Mouse (Mus musculus): ENCODE measurements around the gene Anks1b. TPM values are rescaled to one million over a fixed set of nuclear protein-coding genes. Genes with fewer than 3 reads are reported as not detected.

Gene Anks1b
- polyA plus RNA-seq, 1 experiment from 2014 or later, result 0.84 TPM

DNA sequence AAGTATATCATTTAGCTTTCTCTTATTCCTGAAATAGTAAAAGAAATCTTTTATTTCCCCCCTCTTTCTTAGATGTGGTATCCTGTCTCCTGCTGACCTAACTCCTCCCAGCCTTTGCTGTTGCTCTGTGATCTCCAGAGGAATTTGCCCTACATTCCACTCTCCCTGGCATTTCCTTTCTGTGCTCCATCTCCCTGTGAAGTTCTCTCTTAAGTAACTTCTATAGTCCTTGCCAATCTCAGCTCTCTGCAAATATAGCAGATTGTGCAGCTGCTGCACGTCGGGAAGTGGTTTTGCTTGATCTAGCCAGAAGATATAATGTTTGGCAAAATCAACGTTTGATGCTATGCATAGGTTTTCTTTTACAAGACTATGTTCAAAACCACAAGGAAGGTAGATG, 673.3 kb downstream of the Anks1b start:
- no peak overlapping the region for H3K27ac ChIP-seq (ENCODE audit: low read depth, low read length)
- H3K36me3 ChIP-seq (ENCODE audit: control insufficient read depth, insufficient read depth, low read length), result no peaks in the 10 kb centered on the region
- no peaks in the 10 kb centered on the region for H3K9me3 ChIP-seq (replicated peaks; ENCODE audit: control insufficient read depth, low read length)
- no peaks in the 10 kb centered on the region for H3K4me1 ChIP-seq (ENCODE audit: control insufficient read depth, insufficient read depth, low read length)
- WGBS (ENCODE audit: insufficient replicate concordance), result 51% methylated on average over 3 of the region's 3 CpGs
- no peak overlapping the region for H3K4me2 ChIP-seq
- no peaks in the 10 kb centered on the region for H3K27me3 ChIP-seq (ENCODE audit: control insufficient read depth, insufficient read depth, low read length)
- no peak overlapping the region for H3K9ac ChIP-seq (ENCODE audit: low read depth, low read length)
- no peak overlapping the region for H3K4me3 ChIP-seq (ENCODE audit: low read depth, low read length)
- ATAC-seq (replicated peaks; ENCODE audit: insufficient number of reproducible peaks, low FRiP score, low TSS enrichment), result no peak

DNA sequence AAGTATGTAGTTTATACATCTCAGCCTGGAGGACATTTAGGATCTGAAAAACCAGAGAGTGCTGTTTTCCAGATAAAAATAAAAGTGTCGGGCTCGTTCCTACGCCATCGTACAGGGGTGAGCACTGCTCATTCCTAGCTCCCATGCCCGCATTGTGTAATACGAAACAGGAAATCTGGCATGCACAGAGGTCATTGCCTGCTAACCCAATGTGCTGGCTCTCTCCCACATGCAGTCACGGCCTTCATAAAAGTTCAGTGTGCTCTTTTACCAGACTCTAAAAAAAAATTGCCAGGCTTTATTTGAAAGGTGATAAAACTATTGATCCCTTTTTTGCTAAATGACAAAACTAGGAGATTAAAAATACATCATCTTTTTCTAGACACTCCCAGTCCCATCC, 689.6 kb downstream of the Anks1b start:
- ATAC-seq (replicated peaks; ENCODE audit: insufficient number of reproducible peaks, low FRiP score, low TSS enrichment), result no peak
- no peak overlapping the region for H3K4me2 ChIP-seq
- no peaks in the 10 kb centered on the region for H3K4me1 ChIP-seq (ENCODE audit: control insufficient read depth, insufficient read depth, low read length)
- no peaks in the 10 kb centered on the region for H3K9me3 ChIP-seq (replicated peaks; ENCODE audit: control insufficient read depth, low read length)
- H3K27ac ChIP-seq (ENCODE audit: low read depth, low read length), result no peak overlapping the region
- no peaks in the 10 kb centered on the region for H3K36me3 ChIP-seq (ENCODE audit: control insufficient read depth, insufficient read depth, low read length)
- WGBS (ENCODE audit: insufficient replicate concordance), result 84% methylated on average over 7 of the region's 7 CpGs
- no peaks in the 10 kb centered on the region for H3K27me3 ChIP-seq (ENCODE audit: control insufficient read depth, insufficient read depth, low read length)
- no peak overlapping the region for H3K9ac ChIP-seq (ENCODE audit: low read depth, low read length)
- H3K4me3 ChIP-seq (ENCODE audit: low read depth, low read length), result no peak overlapping the region

DNA sequence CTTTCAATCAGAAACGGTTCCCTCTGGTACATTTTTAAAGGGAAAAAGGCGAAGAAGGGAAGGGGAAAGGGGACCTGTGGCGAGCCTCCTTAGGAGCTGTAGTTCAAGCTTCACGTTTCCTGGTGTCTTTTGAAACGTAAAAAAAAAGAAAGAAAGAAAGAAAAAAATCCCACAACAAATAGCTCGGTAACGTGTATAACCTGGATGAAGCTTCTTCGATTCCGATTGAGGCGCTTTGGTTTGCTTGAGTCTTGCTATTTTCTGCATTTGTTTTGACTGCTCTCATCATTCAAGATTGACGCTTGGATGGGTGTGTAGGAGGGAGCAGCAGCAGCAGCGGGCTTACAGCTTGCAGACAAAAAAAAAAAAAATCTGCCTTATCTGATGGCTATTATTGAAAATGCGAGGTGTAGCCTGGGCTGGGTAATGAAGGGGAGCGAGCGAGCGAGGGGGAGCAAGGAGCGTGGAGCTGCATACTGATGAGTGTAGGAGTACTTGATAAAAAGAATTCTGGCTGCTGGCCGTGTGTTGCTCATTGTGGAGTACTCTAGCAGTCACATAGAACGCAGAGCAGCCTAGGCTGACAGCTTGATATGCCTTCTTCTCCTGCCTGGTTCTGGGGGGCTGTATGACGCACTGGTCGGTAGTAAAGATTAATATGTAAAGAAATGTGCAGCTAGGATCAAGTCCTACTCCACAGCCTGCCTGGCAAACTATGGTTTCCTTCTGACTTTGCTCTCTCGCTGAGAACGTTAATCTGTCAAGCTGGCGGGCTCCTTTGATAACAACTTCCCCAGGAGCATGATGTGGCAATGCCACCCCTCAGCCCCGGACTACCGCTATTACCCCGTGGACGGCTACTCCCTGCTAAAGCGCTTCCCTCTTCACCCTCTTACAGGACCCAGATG, 703.1 kb downstream of the Anks1b start:
- H3K4me2 ChIP-seq, result peak overlapping the region; percentile 67
- H3K4me1 ChIP-seq (ENCODE audit: control insufficient read depth, insufficient read depth, low read length), result no peaks in the 10 kb centered on the region
- ATAC-seq (replicated peaks; ENCODE audit: insufficient number of reproducible peaks, low FRiP score, low TSS enrichment), result peak; percentile 68; the same call in 1 of the 2 replicates
- H3K27me3 ChIP-seq (ENCODE audit: control insufficient read depth, insufficient read depth, low read length), result no peaks in the 10 kb centered on the region
- H3K36me3 ChIP-seq (ENCODE audit: control insufficient read depth, insufficient read depth, low read length), result no peaks in the 10 kb centered on the region
- no peaks in the 10 kb centered on the region for H3K9me3 ChIP-seq (replicated peaks; ENCODE audit: control insufficient read depth, low read length)
- no peak overlapping the region for H3K27ac ChIP-seq (ENCODE audit: low read depth, low read length)
- no peak overlapping the region for H3K9ac ChIP-seq (ENCODE audit: low read depth, low read length)
- peak overlapping the region; percentile 20 for H3K4me3 ChIP-seq (ENCODE audit: low read depth, low read length)
- 28% methylated on average over 29 of the region's 29 CpGs for WGBS (ENCODE audit: insufficient replicate concordance)

DNA sequence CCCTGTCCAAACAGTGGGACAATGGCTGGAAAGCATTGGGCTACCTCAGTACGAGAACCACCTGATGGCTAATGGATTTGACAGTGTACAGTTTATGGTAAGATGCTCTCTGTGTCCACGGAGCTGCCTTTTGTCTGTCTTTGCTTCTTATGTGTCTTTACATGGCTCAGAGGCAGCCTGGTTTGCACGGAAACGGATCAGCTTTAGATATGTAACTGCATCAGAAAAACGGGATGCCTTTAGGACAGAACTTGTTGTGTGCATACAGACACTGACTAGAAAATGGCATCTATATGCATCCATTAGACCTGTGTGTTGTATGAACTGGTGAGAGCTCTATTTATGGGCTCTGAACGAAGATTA, 703.8 kb downstream of the Anks1b start:
- Histone ChIP-seq H3K9ac (ENCODE audit: low read depth, low read length) (no peak overlapping the region), H3K27ac (ENCODE audit: low read depth, low read length) (no peak overlapping the region), H3K9me3 (replicated peaks; ENCODE audit: control insufficient read depth, low read length) (no peaks in the 10 kb centered on the region), H3K4me2 (peak overlapping the region; percentile 67), H3K27me3 (ENCODE audit: control insufficient read depth, insufficient read depth, low read length) (no peaks in the 10 kb centered on the region), H3K4me3 (ENCODE audit: low read depth, low read length) (peak overlapping the region; percentile 20; the same call in 1 of the 2 replicates), H3K4me1 (ENCODE audit: control insufficient read depth, insufficient read depth, low read length) (no peaks in the 10 kb centered on the region), H3K36me3 (ENCODE audit: control insufficient read depth, insufficient read depth, low read length) (no peaks in the 10 kb centered on the region)
- no peak for ATAC-seq (replicated peaks; ENCODE audit: insufficient number of reproducible peaks, low FRiP score, low TSS enrichment)
- WGBS (ENCODE audit: insufficient replicate concordance), result 64% methylated on average over 6 of the region's 6 CpGs

DNA sequence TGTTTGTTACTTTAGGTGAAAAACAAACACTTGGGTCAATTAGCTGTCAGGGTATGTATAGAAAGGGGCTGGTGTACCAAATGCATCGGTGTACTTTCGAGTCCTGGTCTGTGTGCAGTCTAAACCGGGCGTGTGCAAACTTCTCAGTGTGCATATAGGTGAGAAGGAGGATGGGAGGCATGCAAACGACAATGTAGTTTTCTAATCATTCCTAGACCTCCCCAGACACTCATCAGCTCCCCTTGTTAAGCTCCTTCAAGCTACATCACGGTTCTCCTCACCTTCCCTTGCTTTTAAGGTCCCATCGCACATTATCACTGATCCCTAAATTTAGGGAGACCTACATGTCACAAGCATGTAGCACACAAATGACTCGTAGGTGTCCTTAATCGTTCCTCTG, 704.5 kb downstream of the Anks1b start:
- WGBS (ENCODE audit: insufficient replicate concordance), result 67% methylated on average over 9 of the region's 9 CpGs
- Histone ChIP-seq H3K9me3 (replicated peaks; ENCODE audit: control insufficient read depth, low read length) (no peaks in the 10 kb centered on the region), H3K27me3 (ENCODE audit: control insufficient read depth, insufficient read depth, low read length) (no peaks in the 10 kb centered on the region), H3K4me1 (ENCODE audit: control insufficient read depth, insufficient read depth, low read length) (no peaks in the 10 kb centered on the region), H3K36me3 (ENCODE audit: control insufficient read depth, insufficient read depth, low read length) (no peaks in the 10 kb centered on the region), H3K4me3 (ENCODE audit: low read depth, low read length) (no peak overlapping the region), H3K9ac (ENCODE audit: low read depth, low read length) (no peak overlapping the region), H3K27ac (ENCODE audit: low read depth, low read length) (no peak overlapping the region), H3K4me2 (no peak overlapping the region)
- ATAC-seq (replicated peaks; ENCODE audit: insufficient number of reproducible peaks, low FRiP score, low TSS enrichment), result no peak

DNA sequence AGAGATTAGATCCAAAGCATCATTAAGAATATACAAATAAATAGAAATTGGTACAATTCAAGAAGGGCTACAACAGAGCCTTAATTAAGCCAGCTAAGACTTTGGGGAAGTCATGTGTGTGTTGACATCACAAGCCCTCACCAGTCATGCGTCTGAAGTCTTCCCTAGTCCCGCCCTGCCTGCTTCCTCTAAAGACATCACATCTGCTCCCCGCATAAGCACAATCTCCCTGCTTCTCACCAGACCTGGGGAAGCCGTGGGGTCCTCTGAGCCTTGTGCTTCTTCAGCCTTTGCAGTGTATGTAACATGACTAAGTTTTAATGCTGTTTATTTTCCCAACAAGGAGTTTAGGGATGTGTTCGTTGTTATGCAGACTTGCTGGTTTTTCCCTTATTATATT, 706.7 kb downstream of the Anks1b start:
- Histone ChIP-seq H3K4me2 (no peak overlapping the region), H3K4me1 (ENCODE audit: control insufficient read depth, insufficient read depth, low read length) (no peaks in the 10 kb centered on the region), H3K9ac (ENCODE audit: low read depth, low read length) (no peak overlapping the region), H3K36me3 (ENCODE audit: control insufficient read depth, insufficient read depth, low read length) (no peaks in the 10 kb centered on the region), H3K27me3 (ENCODE audit: control insufficient read depth, insufficient read depth, low read length) (no peaks in the 10 kb centered on the region), H3K27ac (ENCODE audit: low read depth, low read length) (no peak overlapping the region), H3K9me3 (replicated peaks; ENCODE audit: control insufficient read depth, low read length) (no peaks in the 10 kb centered on the region), H3K4me3 (ENCODE audit: low read depth, low read length) (no peak overlapping the region)
- WGBS (ENCODE audit: insufficient replicate concordance), result 79% methylated on average over 5 of the region's 5 CpGs
- no peak for ATAC-seq (replicated peaks; ENCODE audit: insufficient number of reproducible peaks, low FRiP score, low TSS enrichment)

DNA sequence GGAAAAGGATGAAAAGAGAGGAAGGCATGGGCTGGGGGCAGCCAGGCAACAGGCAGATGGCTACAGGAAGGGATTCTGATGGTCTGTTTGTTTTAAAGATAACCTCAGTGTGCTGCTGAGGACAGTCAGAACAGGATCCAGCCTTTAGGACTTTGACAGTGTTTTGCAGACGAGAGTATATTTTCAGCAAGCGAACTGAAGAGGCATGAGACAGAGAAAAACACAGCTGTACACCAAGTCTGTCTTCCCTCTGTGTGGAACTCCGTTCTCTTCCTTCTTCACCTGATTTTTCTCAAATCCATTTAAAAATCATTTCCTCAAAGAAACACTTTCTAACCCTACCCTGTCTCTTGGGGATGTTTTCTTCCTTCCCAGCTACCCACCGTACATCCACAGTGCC, 710.7 kb downstream of the Anks1b start:
- Histone ChIP-seq H3K9ac (ENCODE audit: low read depth, low read length) (no peak overlapping the region), H3K4me1 (ENCODE audit: control insufficient read depth, insufficient read depth, low read length) (no peaks in the 10 kb centered on the region), H3K36me3 (ENCODE audit: control insufficient read depth, insufficient read depth, low read length) (no peaks in the 10 kb centered on the region), H3K27ac (ENCODE audit: low read depth, low read length) (no peak overlapping the region), H3K27me3 (ENCODE audit: control insufficient read depth, insufficient read depth, low read length) (no peaks in the 10 kb centered on the region), H3K4me2 (no peak overlapping the region), H3K9me3 (replicated peaks; ENCODE audit: control insufficient read depth, low read length) (no peaks in the 10 kb centered on the region), H3K4me3 (ENCODE audit: low read depth, low read length) (no peak overlapping the region)
- WGBS (ENCODE audit: insufficient replicate concordance), result 45% methylated on average over 4 of the region's 4 CpGs
- no peak for ATAC-seq (replicated peaks; ENCODE audit: insufficient number of reproducible peaks, low FRiP score, low TSS enrichment)

DNA sequence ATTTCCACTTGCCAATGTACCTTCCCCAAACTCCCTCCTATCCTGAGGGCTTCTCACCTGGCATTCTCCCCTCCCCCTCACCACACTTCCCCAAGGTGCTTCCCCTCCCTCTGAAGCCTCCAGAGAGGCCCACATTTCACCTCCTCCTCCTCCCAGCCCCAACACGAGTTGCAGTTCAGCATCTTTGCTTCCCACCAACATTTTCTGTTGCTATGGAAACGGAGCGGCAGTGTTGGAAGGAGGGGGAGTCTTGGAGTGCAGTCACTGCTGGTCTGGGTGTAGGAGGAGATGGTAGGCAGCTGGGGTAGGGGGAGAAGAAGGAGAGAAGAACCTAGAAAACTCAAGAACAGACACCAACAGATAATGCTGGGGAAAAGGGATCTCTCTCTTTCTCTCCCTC, 722.8 kb downstream of the Anks1b start:
- Histone ChIP-seq H3K4me3 (ENCODE audit: low read depth, low read length) (no peak overlapping the region), H3K36me3 (ENCODE audit: control insufficient read depth, insufficient read depth, low read length) (no peaks in the 10 kb centered on the region), H3K27ac (ENCODE audit: low read depth, low read length) (no peak overlapping the region), H3K9ac (ENCODE audit: low read depth, low read length) (no peak overlapping the region), H3K4me1 (ENCODE audit: control insufficient read depth, insufficient read depth, low read length) (no peaks in the 10 kb centered on the region), H3K4me2 (no peak overlapping the region), H3K9me3 (replicated peaks; ENCODE audit: control insufficient read depth, low read length) (no peaks in the 10 kb centered on the region), H3K27me3 (ENCODE audit: control insufficient read depth, insufficient read depth, low read length) (no peaks in the 10 kb centered on the region)
- 25% methylated on average over 3 of the region's 3 CpGs for WGBS (ENCODE audit: insufficient replicate concordance)
- no peak for ATAC-seq (replicated peaks; ENCODE audit: insufficient number of reproducible peaks, low FRiP score, low TSS enrichment)

DNA sequence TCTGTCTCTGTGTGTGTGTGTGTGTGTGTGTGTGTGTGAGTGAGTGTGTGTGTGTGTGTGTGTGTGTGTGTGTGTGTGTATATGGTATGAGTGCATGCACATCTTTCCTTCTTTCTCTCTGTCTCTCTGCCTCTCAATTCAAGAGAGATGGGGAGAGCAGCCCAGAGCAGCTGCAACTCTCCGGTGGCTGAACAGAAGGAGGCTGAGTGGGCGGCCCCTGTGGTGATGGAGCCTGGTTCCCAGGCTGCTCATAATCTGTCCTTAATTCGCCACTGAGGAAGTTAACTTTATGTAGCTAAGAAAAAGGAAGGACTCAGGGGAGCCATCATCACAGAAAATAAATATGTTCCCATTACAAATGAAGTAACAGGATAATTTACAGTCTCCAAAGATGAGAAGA, 723.3 kb downstream of the Anks1b start:
- Histone ChIP-seq H3K4me3 (ENCODE audit: low read depth, low read length) (no peak overlapping the region), H3K4me1 (ENCODE audit: control insufficient read depth, insufficient read depth, low read length) (no peaks in the 10 kb centered on the region), H3K27me3 (ENCODE audit: control insufficient read depth, insufficient read depth, low read length) (no peaks in the 10 kb centered on the region), H3K4me2 (no peak overlapping the region), H3K9ac (ENCODE audit: low read depth, low read length) (no peak overlapping the region), H3K36me3 (ENCODE audit: control insufficient read depth, insufficient read depth, low read length) (no peaks in the 10 kb centered on the region), H3K27ac (ENCODE audit: low read depth, low read length) (no peak overlapping the region), H3K9me3 (replicated peaks; ENCODE audit: control insufficient read depth, low read length) (no peaks in the 10 kb centered on the region)
- no peak for ATAC-seq (replicated peaks; ENCODE audit: insufficient number of reproducible peaks, low FRiP score, low TSS enrichment)
- 27% methylated on average over 3 of the region's 3 CpGs for WGBS (ENCODE audit: insufficient replicate concordance)
